In genomic region chr3:95312623-95313022, GRCm38 (mm10) we compare ENCODE assay signal across 8 mouse cellular contexts. TPM values are rescaled to one million over a fixed set of nuclear protein-coding genes. Genes with fewer than 3 reads are reported as not detected.
DNase-seq lines count a peak whose midpoint lies in the region; ATAC-seq and TF ChIP-seq lines count a peak whose summit lies in the region.

No protein-coding gene starts in this region.

- H3K4me3 ChIP-seq in small intestine, adult 2 months (ENCODE audit: low read depth, low read length) = no peak overlapping the region

- TF ChIP-seq POLR2A in small intestine, adult 2 months (IDR thresholded peaks at IDR 0.05; ENCODE audit: low read depth, low read length) = no peak

- ATAC-seq in Patski = peak; percentile 42
- ATAC-seq in hematopoietic stem cell, adult 5-6 weeks (replicated peaks in 1 of 2; ENCODE audit: insufficient read depth in 1 of 2, low FRiP score in 2 of 2, low TSS enrichment in 1 of 2, low read depth in 1 of 2, poor library complexity in 2 of 2, severe bottlenecking in 2 of 2) = peak; percentile 51 to 71

- in situ Hi-C loops in Patski (cut with MboI; ENCODE audit: low pct_unique_long_range_greater_than_20kb) = no loop called here

- no peaks in the 10 kb centered on the region for H3K36me3 ChIP-seq in small intestine, adult 2 months (ENCODE audit: control insufficient read depth, insufficient read depth, low read length)

- peak overlapping the region; percentile 33; the same call in 1 of the 2 replicates for H3K27ac ChIP-seq in small intestine, adult 2 months (ENCODE audit: insufficient read depth, low read depth, low read length)

- 35% methylated on average over 6 of the region's 6 CpGs for WGBS in small intestine, adult 2 months

- peak; percentile 67 to 77 for DNase-seq in lung, adult 18-20 months
- DNase-seq in lung, postnatal 10 days = no peak
- peak; percentile 88 for DNase-seq in Patski (ENCODE audit: low read depth, low spot score)
- DNase-seq in layer of hippocampus, adult 9-10 months (ENCODE audit: low spot score) = no peak
- DNase-seq in ovary, adult 18-20 months (ENCODE audit: low spot score) = no peak
- DNase-seq in embryo, embryonic 10 days (ENCODE audit: low spot score) = no peak

- H3K27me3 ChIP-seq in Patski = no peaks in the 10 kb centered on the region
- no peaks in the 10 kb centered on the region for H3K27me3 ChIP-seq in small intestine, adult 2 months (ENCODE audit: control insufficient read depth, insufficient read depth, low read length)

- POLR2A ChIA-PET in Patski (lab: Charles Lee) = interaction anchor here (0.6 kb wide), 2 partner anchors 30 to 97 kb away, joined by 3 read pairs; no protein-coding TSS in a partner anchor

- TF ChIP-seq CTCF in Patski (IDR thresholded peaks at IDR 0.05) = no peak
- no peak for TF ChIP-seq CTCF in small intestine, adult 2 months (IDR thresholded peaks at IDR 0.05; ENCODE audit: extremely low read depth, insufficient read length, insufficient replicate concordance, low read depth, low read length)

- H3K4me1 ChIP-seq in small intestine, adult 2 months (ENCODE audit: control insufficient read depth, insufficient read depth, insufficient read length, low read length) = peaks cover 15% of the 10 kb centered on the region; the same call in 1 of the 2 replicates

- CTCF ChIA-PET in Patski (lab: Charles Lee) = interaction anchor here (1.2 to 2.7 kb wide), 5 partner anchors 10 to 82 kb away, joined by 3 to 12 read pairs (median 3); no protein-coding TSS in a partner anchor

RNA-seq across cellular contexts. Expression of gene Cers2, which starts 2.0 kb away (rescaled TPM):
- 366 TPM for polyA plus RNA-seq in Patski (2021)
- 103 and 119 TPM in 2 replicates for total RNA-seq in hematopoietic stem cell, adult 5-6 weeks (2017)
- 51.3 and 84.0 TPM in 2 replicates for polyA plus RNA-seq in small intestine, adult 2 months (2012; rRNA removed)

RNA-seq across cellular contexts. Expression of gene Anxa9, which starts 5.6 kb away (rescaled TPM):
- polyA plus RNA-seq in Patski (2021) = 7.1 TPM
- 8.0 and 9.9 TPM in 2 replicates for total RNA-seq in hematopoietic stem cell, adult 5-6 weeks (2017)
- 0.52 and 0.65 TPM in 2 replicates for polyA plus RNA-seq in small intestine, adult 2 months (2012; rRNA removed)

RNA-seq across cellular contexts. Expression of gene Prune1, which starts 30.7 kb away (rescaled TPM):
- 42.2 TPM for polyA plus RNA-seq in Patski (2021)
- 9.8 and 11.7 TPM in 2 replicates for total RNA-seq in hematopoietic stem cell, adult 5-6 weeks (2017)
- 4.4 and 11.5 TPM in 2 replicates for polyA plus RNA-seq in small intestine, adult 2 months (2012; rRNA removed)

RNA-seq across cellular contexts. Expression of gene Mindy1, which starts 31.5 kb away (rescaled TPM):
- 80.5 TPM for polyA plus RNA-seq in Patski (2021)
- 42.4 and 45.4 TPM in 2 replicates for total RNA-seq in hematopoietic stem cell, adult 5-6 weeks (2017)
- 58.5 and 89.2 TPM in 2 replicates for polyA plus RNA-seq in small intestine, adult 2 months (2012; rRNA removed)

RNA-seq across cellular contexts. Expression of gene Setdb1, which starts 44.4 kb away (rescaled TPM):
- 58.6 TPM for polyA plus RNA-seq in Patski (2021)
- 37.0 and 46.7 TPM in 2 replicates for total RNA-seq in hematopoietic stem cell, adult 5-6 weeks (2017)
- polyA plus RNA-seq in small intestine, adult 2 months (2012; rRNA removed) = 3.3 and 5.3 TPM in 2 replicates

Comparison
In these comparisons a context has a peak if more than half of its experiments do, and no peak if none do; other contexts are left out.
1. DNase-seq: peak in lung, adult 18-20 months (2 of 2) and Patski (single experiment); none in lung, postnatal 10 days (single experiment), layer of hippocampus, adult 9-10 months (single experiment), ovary, adult 18-20 months (single experiment) and embryo, embryonic 10 days (single experiment).